Mouse (Mus musculus) lung, adult 2 months (tissue): ENCODE measurements around the gene Toe1.

Experiments used
- CTCF ChIP-seq: fragments of 200-500 bp; IDR thresholded peaks from 2 replicates; pipeline ENCODE4 v1.5.1; 2011; ENCODE audit warnings: mild to moderate bottlenecking, low read length, control low read depth; ENCODE audit not compliant: insufficient read depth
- POLR2A ChIP-seq: fragments of 200-500 bp; IDR thresholded peaks from 2 replicates; pipeline ENCODE4 v1.6.1; 2011; ENCODE audit warnings: low read depth, mild to moderate bottlenecking, control low read depth, low read length, borderline replicate concordance; ENCODE audit errors: extremely low read depth

DNA sequence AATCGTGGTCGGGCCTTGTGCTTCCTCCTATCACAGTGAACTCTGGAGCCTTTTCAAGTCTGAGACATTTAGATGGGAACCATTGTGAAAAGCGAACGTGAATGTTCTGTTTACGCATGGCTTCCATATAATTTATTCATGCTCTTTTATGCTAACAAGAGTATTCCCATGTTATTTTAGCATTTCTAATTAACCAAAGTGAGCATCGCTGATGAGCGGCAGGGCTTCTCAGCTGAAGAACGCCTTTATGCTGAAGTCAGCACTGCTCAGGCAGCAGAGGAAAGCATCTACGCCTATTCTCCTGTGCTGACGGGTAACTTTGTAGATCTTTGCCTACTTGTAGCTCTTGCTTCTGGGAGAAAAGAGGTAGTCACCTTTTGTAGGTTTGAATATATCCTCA lies 49.8 kb upstream of the Toe1 start:
- no peak for TF ChIP-seq CTCF
- no peak for TF ChIP-seq POLR2A
